Mouse (Mus musculus) R1 (cell line): ENCODE measurements at regions not wholly inside any gene's neighbourhood (a gene's known extent, or its start where the extent isn't known, plus 50 kb on each side); places are given as distances from the start of the nearest gene placed in this dataset.

ENCODE experiments used
- DNase-seq: peaks from one replicate; pipeline ENCODE4 v3.0.0-alpha.2; 2018; ENCODE audit warnings: low read depth, low spot score

DNA sequence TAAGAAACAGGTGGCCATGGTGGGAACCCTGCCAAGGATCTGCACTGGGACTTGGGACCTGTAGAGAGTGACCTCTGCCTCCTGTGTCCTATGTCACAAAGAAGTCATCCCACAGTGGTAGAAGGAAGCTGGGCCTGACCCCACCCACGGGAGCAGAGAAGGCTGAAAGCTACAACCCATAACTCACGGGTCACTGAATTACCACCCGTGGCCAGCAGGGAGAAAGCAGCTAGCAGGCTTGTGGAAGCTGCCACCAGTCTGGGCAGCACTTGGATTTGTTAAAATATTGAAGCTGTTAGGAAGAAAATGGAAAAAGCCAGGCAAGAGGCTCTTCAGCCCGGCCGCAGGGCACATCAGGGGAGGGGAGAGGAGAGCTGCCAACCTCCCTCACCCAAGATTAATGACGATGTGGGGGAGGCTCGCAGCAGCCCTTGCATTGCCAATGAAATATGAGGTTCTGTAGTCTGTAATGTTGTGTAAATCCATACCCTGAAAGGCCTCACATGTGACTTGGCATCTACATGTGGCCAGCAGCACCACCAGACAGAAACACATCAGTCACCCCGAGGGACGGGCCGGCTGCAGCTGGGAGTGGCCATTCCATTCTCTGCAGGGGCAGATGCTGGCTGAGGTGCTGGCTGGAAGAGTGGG is 94.5 kb downstream of the Olfm1 start:
- no peak for DNase-seq

DNA sequence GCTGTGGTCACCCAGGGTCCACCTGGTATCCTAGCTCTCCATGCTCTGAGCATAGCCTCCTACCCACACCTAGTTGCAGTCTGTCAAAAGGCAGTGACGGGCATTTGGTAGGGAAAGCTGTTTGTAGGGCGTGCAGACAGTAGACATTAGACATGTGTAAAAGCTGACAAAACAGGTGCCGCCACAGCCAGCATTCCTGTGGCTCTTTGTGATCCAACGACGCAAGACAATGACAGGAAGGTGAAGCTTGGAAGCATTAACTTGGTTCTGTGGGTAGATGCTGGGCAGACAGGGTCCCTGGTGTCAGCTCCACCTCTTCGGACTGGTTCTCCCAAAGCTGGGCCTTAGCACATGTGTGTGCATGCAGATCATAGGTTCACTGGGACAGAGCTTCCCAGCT is 96.5 kb downstream of the Olfm1 start:
- DNase-seq, result no peak

DNA sequence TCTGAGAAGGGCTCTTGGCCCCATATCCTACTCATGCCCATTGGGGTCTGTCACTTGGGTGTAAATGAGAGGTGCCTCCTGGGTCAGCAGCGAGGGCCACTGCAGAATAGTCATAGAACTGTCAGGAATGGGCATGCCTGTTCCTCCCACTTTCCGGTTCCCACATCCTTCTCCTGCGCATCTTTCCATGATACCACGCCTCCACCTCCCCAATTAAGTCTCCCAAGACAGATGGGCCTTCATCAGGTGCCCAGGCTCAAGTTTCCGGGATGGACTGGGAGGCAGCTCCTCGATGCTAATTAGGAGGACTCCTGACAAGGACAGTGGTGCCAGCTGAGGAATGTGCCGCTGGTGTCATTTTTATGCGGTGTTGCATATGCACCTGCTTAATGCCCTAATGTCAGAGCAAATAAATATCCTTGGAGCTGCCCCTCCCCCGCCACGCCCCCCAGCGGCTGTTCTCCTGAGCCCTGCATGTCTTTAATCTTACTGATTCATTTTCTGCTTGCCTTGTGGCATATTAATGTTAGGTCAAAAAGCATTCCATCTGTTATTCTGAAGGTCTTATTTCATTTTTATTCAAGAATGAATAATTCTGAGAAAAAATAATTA is 97.2 kb downstream of the Olfm1 start:
- no peak for DNase-seq

GRCm38 (mm10) chr2:28294509-28294908 is 101.7 kb downstream of the Olfm1 start:
- DNase-seq, result no peak

DNA sequence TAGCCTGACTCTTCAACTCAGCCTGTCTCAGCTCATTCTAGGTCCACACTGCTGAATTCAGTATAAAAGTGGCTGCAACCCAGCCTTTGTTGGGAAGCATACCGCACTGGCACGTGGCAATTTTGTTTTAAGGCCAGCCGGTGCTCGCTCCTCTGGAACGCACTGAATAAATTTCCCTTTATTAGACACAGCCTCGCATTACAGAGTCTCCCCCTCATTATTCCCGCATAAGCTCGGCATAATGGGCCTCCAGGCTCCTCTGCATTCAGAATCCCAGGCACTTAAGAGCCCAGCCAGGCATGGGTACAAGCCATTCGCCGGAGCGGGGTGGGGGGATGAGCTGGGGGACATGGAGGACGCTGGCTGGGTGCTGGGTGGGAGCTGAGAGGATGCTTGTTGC is 103.4 kb downstream of the Olfm1 start:
- no peak for DNase-seq

- no peak for DNase-seq
Observed at GRCm38 (mm10) chr2:28298738-28299137, 105.9 kb downstream of the Olfm1 start.

DNA sequence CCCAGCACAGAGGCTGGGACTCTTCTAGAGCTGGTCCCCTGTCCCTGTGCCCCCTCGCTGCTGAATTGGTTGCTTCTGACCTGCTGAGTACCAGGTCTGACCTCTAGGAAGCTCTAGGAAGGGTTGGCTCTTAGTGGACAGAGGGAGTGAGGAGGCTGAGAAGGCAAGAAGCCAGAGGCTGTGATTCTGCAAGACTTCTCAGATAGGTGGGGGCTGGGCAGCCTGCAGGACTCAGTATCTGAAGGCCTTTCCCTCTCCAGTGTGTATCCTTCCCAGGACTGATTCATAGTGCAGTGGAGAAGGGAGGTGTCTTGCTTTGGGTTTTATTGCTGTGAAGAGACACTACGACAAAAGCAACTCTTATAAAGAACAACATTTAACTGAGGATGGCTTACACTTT is 106.6 kb downstream of the Olfm1 start:
- DNase-seq, result no peak

DNA sequence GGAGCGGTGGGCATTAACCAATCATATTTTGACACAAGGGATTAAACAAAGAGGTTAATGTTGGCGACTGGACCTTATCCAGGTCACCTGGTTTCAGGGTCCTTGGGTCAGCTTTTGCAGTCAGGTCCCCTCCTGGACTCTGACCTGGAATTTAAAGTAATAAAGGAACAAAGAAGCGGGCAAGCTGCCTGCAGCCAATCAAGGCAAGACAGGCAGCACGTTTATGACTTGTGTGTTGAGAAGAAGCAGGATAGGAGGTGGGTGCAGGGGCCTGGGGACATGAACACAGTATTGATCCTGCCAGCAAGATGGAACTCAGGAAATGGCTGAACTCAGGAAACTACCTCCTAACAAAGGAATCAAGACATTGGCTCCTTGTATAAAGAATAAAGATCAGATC is 108.5 kb downstream of the Olfm1 start:
- no peak for DNase-seq

GRCm38 (mm10) chr2:28303936-28304335 is 111.1 kb downstream of the Olfm1 start:
- DNase-seq, result no peak

DNA sequence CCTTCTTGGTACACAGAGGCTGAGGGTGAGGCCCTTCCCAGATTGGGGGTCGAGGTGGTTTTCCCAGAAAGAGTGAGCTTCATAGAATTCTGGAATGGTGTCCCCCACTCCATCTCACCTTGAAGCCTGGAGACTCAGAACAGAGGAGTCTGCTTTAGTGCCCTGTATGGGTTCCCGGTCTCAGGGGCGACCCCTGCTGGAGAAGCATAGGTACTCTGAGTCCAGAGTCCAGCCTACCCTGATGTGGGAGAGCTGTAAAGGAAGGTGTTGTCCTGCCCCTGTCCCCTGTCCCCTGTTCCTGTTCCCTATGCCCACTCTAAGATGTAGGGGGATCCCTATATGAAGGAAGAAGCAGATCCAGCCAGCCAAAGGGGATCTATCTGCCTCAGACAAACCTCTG is 111.9 kb downstream of the Olfm1 start:
- DNase-seq, result peak; percentile 54

- DNase-seq, result no peak
Observed at GRCm38 (mm10) chr2:28309122-28309521, 116.3 kb downstream of the Olfm1 start.

DNA sequence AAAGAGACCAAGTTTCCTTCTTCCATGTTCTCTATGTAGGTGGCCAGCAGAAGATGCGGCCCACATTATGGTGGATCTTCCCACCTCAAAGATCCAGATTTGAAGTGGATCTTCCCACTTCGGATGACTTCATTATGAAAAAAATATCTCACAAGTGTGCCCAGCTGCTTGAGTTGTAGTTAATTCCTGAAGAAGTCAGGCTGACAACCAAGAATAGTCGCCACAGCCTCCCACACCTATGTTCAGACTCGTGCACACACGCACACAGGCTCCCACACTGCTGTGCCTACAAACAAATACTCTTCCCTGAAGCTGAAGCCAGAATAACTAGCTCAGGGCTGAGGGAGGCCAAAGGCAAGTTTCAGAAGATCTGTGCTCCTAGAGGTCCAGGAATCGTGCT is 119.4 kb downstream of the Olfm1 start:
- DNase-seq, result no peak

DNA sequence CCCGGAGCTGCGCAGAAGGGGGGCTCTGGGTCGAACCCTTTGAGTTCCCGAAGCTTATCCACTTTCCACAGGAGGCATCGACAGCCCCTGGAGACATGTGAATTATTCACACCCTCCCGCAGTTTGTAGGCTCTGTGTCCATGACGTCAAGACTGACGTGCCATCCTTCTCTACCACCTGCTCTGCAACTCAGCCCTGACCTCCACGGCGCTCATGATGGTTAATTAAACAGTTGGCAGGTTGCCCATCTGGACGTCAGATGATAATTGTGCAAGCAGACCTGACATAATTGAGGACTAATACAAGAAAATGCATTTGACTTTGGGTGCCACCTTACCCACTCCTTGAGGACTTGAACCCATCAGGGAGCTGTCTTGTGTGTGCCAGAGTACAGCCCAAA is 121.1 kb upstream of the Ppp1r26 start:
- no peak for DNase-seq

DNA sequence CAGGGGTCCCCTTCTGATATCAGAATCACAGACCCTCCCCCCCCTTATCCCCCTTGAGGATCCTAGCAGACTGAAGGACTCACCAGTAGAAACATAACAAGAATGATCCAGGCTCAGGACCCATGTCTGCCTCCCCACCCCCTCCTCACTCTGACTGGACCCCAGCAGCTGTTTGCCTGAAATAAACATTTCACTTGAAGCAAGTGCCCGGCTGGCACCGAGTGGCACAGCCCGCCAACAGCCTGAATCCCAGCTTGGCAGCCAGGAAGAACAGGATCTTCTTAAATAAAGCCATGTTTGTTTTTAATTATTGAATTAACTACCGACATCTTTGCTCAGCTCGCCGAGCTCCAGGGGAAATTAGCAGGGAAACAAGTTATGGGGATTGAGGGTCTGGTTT is 120.5 kb upstream of the Ppp1r26 start:
- DNase-seq, result no peak

DNA sequence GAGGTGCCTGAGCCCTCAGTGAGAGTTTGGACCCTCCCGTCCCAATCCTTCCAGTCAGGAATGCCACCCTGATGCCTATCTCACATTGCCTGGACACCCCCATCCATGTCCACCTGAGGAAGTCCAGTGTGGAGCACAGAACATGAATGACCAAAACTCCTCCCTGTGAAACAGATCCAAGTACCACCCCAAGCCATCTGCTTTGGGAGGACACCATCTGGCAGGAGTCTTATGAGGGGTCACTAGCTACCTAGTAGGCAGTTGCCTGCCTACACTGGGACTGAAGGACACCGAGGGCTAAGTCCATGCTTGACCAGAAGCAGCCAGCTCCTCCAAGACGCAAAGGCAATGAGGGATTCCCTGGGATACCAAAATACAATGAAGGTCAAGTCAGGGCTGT is 119.9 kb upstream of the Ppp1r26 start:
- no peak for DNase-seq

- DNase-seq, result no peak
Observed at GRCm38 (mm10) chr2:28329130-28329529, 117.5 kb upstream of the Ppp1r26 start.

DNA sequence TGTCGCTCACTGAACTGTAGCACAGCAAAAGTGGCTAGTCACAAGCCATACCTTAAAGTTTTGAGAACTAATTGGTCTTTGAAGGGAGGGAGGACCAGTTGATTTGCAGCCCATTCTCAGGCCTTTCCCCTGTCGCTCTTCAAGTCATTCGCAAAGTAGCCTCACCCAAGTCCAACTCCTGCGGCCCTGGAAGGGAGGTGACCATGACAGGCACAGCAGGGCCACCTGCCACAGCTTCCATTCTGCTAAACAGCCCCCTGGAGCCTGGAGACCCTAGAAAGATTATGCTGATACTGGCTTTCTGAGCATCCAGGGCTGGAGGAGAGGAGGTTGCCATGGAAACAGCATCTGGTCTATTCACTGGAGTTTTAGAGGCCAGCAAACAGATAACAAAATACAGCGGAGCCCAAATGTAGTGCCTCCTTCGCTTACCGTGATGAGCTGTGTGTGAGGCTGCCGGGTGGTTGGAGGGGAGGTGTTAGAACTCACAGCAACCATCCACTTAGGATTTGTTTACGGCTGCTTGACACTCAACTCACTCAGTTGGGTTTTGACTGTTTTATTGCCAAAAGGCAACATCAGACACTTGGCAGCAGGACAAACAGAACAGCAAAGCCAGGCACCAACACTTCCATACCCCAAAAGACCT is 111.3 kb upstream of the Ppp1r26 start:
- peak; percentile 16 for DNase-seq

DNA sequence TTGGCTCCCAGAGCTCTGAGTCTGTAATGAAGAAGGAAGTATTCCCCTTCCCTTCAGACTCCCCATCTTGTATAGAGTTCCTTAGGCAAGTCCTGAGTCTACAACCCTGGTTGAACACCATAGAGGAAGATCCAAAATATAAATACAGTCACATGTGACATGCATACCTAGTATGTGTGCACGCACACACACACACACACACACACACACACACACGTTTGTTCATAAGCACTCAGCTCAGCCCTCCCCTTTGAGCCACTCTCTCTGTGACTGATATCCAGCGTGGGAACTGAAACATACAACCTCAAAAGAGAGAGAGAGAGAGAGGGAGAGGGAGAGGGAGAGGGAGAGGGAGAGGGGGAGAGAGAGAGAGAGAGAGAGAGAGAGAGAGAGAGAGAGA is 110.8 kb upstream of the Ppp1r26 start:
- no peak for DNase-seq

DNA sequence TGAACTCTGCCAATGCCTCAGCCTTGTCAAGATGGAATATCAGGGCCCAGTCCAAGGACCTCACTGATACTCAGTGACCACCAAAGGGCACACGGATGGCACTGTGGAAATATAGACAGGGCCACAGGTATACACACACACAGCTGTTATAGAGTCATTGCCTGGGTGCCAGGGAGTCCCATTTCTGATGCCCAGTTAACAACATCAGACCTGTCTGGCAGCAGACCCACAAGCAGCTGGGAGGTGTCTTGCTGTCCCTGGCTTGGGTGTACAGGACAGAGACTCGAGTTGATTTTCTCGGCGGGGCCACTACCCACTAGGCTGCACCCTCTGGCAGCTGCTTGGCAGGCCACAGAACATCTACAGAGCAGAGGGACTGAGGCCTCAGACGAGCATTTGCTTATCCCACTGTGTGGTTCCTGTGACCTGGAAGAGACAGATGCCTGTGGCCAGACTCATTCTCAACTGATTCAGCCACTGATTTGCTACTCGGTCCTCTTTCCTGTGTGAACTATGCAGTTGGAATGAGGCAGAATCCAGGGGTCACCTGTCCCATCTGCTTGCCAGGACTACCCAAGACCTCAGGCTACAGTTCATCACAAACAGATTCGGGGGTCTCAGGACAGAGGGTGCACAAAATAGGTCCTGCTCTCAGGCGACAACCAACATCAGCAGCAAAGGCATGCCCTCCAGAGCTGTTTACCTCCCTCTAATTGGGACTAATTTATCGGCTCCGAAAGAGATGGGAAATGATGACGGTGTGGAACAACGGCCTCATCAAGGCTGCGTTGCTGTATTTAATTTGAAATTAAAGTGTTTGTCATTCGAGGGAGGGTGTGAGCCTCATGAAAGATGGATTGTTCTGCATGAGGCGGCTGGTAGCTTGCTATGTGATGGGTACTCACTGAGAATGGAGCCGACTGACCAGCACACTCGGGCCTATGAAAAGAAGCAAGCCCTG is 110.0 kb upstream of the Ppp1r26 start:
- no peak for DNase-seq

GRCm38 (mm10) chr2:28337561-28337960 is 109.0 kb upstream of the Ppp1r26 start:
- DNase-seq, result no peak

- no peak for DNase-seq
Observed at GRCm38 (mm10) chr2:28341304-28341703, 105.3 kb upstream of the Ppp1r26 start.

DNA sequence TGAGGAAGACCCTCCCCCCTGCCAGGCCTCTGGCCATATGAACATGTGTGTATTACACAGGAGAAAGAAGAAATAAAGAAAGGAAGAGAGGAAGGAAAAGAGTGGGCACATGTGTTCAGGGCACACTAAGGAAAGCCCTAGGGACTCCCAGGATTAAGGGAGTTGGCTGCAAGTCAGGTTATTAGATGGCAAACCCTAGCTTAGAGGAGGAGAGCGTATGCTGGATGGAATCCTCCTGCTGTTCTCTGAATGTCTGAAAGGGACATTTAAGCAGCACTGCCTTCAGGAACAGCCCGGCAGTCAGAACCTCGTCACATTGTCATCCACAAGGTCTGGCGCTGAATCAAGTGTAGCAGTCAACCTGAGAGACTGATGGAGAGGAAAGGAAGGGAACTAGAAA is 98.1 kb upstream of the Ppp1r26 start:
- DNase-seq, result no peak
